Mouse (Mus musculus) forebrain, embryonic 15.5 days (tissue): Measurements from ENCODE around the gene E2f1. TPM values are rescaled to one million over a fixed set of nuclear protein-coding genes. Genes with fewer than 3 reads are reported as not detected.

Experiments used
- ATAC-seq: fragments of 200-750 bp; cut with Nextera tagmentation; replicated peaks from 2 replicates; pipeline ENCODE4 v1.8.0; 2017; ENCODE audit warnings: mild to moderate bottlenecking, moderate TSS enrichment, moderate library complexity
- H3K27ac ChIP-seq: fragments of 300-500 bp; sonication (generic); replicated peaks from 2 replicates; pipeline ENCODE4 v1.5.1; 2015; ENCODE audit warnings: mild to moderate bottlenecking, inconsistent platforms
- H3K27me3 ChIP-seq: fragments of 300-500 bp; sonication (generic); 2 replicates; pipeline ENCODE4 v1.6.1; 2015; ENCODE audit warnings: inconsistent platforms
- H3K36me3 ChIP-seq: fragments of 300-500 bp; sonication (generic); 2 replicates; pipeline ENCODE4 v1.6.1; 2015; ENCODE audit warnings: mild to moderate bottlenecking, inconsistent platforms
- H3K4me1 ChIP-seq: fragments of 300-500 bp; sonication (generic); 2 replicates; pipeline ENCODE4 v1.6.1; 2015; ENCODE audit warnings: inconsistent platforms
- H3K4me2 ChIP-seq: fragments of 300-500 bp; sonication (generic); replicated peaks from 2 replicates; pipeline ENCODE4 v1.6.1; 2015; ENCODE audit warnings: mild to moderate bottlenecking, inconsistent platforms
- H3K4me3 ChIP-seq: fragments of 300-500 bp; sonication (generic); 2 replicates; pipeline ENCODE4 v1.5.1; 2015; ENCODE audit warnings: mild to moderate bottlenecking, inconsistent platforms
- H3K9ac ChIP-seq: fragments of 300-500 bp; sonication (generic); replicated peaks from 2 replicates; pipeline ENCODE4 v1.6.1; 2015; ENCODE audit warnings: mild to moderate bottlenecking, inconsistent platforms
- H3K9me3 ChIP-seq: fragments of 300-500 bp; sonication (generic); 2 replicates; pipeline ENCODE4 v1.6.1; 2016; ENCODE audit warnings: inconsistent platforms
- WGBS: fragments of 180-500 bp; shearing (Covaris S2); methylation state at CpG from one replicate; pipeline ENCODE4 v1.1.7; 2015; ENCODE audit warnings: mixed read lengths; 5-methylcytosine and 5-hydroxymethylcytosine counted together
- polyA plus RNA-seq: library from polyadenylated mRNA; unstranded; fragments of >200 nt; fragmentation: Nextera tagmentation; extraction: Ambion mirVana; gene quantifications from 2 replicates; pipeline ENCODE4 v1.2.1, GENCODE M21; 2015

The E2f1 gene
- polyA plus RNA-seq, 1 experiment from 2014 or later, result 14.1 TPM

DNA sequence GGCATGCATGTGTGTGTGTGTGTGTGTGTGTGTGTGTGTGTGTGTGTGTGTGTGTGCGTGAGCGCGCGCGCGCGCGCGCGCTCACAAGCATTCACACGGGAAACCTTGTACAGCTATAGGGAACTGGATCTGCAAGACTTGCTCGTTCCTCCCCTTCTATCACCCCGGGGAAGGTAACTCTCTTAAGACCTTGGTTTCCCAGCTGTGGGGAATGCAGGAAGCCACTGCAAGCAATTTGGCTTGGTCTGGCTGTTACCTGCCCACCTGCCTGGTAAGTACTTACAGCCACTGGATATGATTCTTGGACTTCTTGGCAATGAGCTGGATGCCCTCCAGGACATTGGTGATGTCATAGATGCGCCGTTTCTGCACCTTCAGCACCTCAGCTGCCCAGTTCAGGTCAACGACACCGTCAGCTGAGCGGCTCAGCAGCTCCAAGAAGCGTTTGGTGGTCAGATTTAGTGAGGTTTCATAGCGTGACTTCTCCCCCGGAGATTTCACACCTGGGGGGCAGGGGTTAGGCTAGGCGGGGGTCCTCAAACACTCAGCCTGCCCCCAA is 6.0 kb downstream of the E2f1 start:
- Histone ChIP-seq H3K4me2 (no peak overlapping the region), H3K4me3 (no peak overlapping the region), H3K27me3 (no peaks in the 10 kb centered on the region), H3K4me1 (peaks cover 42% of the 10 kb centered on the region), H3K27ac (no peak overlapping the region), H3K9ac (no peak overlapping the region), H3K36me3 (no peaks in the 10 kb centered on the region), H3K9me3 (no peaks in the 10 kb centered on the region)
- ATAC-seq, result no peak
- WGBS, result 91% methylated on average over 22 of the region's 22 CpGs

DNA sequence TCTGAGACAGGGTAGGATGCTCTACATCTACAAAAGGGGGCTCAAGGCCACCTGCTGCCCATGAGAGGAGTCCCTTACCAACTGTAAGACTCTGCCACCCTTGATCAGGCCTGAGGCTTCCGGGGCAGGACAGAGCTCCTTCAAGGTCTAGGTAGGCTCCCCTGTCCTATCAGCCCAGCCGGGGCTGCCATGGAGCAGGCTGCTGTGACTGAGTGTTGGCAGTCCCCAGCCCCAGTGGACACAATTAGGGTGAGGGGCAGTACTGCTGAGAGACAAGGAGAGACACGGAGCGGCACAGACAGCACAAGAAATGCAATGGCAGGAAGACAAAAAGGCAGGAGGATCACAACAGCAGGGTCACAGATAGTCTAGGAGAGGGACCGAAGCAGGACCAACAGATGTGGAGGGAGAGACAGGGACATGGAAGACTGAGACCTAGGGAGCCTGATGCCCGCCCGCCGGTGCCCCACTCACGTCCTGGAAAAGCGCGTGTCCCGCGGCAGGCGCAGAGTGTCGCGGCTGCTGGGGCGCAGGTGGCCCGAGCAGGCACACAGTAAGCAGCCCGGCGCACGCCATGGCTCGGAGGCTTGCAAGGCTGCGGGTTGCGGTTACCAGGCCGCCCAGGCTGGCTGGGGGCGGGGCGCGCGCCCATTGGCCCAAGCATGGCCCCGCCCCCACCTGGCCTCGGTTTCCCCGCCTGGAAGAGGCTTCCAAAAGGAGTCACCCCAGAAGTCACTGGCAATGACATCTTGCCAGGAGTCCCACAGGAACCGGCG is 11.2 kb downstream of the E2f1 start, which contains the start of gene Necab3:
Gene Necab3 (minus strand): TSS at position 627 of the 776 bp plus-strand sequence.
- Histone ChIP-seq H3K4me2 (peak within 1 kb of the TSS; percentile 70), H3K36me3 (no peaks in the 10 kb centered on the region), H3K4me1 (peaks cover 23% of the 10 kb centered on the region), H3K4me3 (peak within 1 kb of the TSS; percentile 46), H3K27me3 (no peaks in the 10 kb centered on the region), H3K9ac (peak within 1 kb of the TSS; percentile 54), H3K9me3 (no peaks in the 10 kb centered on the region), H3K27ac (0 out of 2 replicates have a peak within 1 kb of the TSS, but pooled peaks have one; percentile 25)
- WGBS, result 6% methylated on average over 34 of the region's 34 CpGs
- peak; percentile 71 for ATAC-seq

DNA sequence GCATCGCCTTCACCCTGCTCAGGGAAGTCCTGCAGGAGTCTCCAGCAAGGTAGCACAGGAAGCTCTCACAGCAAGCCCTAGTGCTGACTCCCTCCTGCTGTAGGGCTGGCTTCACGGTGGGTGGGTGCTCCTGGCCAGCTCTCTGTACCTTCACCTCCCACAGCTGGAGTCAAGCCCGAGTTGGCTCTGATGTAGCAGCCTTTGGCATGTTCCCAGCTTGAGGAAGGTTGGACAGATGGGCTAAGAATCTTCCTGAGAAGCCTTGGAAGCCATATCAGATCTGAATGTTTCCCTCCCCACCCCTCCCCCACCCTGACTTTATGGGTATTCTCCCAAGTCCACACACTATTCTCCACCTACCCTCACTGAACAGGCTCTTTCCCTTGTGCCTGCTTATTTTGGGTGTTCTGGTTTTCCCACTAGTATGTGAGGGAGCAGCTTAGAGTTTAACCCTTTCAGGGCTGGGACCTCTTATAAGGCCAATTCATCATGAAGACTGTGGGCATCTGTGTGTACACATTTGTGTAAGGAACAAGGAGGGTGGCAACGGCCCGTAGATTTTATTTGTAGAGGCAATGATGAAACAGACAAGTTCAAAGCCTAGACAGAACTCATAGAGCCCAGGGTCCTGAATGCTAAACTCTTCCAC is 12.4 kb downstream of the E2f1 start:
- Histone ChIP-seq H3K36me3 (no peaks in the 10 kb centered on the region), H3K4me3 (peak overlapping the region; percentile 46), H3K9ac (no peak overlapping the region), H3K4me1 (peaks cover 30% of the 10 kb centered on the region), H3K4me2 (peak overlapping the region; percentile 70), H3K27me3 (no peaks in the 10 kb centered on the region), H3K9me3 (no peaks in the 10 kb centered on the region), H3K27ac (0 out of 2 replicates have a peak overlapping the region, but pooled peaks have one; percentile 43)
- WGBS, result 41% methylated on average over 5 of the region's 5 CpGs
- no peak for ATAC-seq

DNA sequence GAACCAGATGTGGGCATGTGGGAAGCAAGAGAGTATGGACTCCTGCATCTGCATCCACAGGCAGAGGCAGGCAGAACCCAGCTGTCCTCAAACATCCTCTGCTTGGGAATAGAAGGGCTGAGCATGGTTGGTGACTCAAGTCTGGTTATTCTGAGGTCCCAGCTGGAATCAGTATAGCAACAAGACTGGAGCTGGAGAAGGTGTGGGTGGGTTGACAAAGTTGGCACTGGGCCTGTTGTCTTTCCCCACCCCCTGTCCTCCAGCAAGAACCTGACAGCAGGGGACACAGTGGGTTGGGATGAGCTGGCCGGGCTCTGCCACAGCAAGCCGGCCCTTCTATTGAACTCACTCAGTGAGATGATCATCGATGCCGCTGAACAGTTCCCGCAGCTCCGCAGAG is 14.5 kb downstream of the E2f1 start:
- no peak overlapping the region for H3K9ac ChIP-seq
- ATAC-seq, result no peak
- 72% methylated on average over 6 of the region's 6 CpGs for WGBS
- peaks cover 44% of the 10 kb centered on the region for H3K4me1 ChIP-seq
- no peak overlapping the region for H3K4me2 ChIP-seq
- no peaks in the 10 kb centered on the region for H3K36me3 ChIP-seq
- no peak overlapping the region for H3K27ac ChIP-seq
- H3K27me3 ChIP-seq, result no peaks in the 10 kb centered on the region
- H3K9me3 ChIP-seq, result no peaks in the 10 kb centered on the region
- no peak overlapping the region for H3K4me3 ChIP-seq

DNA sequence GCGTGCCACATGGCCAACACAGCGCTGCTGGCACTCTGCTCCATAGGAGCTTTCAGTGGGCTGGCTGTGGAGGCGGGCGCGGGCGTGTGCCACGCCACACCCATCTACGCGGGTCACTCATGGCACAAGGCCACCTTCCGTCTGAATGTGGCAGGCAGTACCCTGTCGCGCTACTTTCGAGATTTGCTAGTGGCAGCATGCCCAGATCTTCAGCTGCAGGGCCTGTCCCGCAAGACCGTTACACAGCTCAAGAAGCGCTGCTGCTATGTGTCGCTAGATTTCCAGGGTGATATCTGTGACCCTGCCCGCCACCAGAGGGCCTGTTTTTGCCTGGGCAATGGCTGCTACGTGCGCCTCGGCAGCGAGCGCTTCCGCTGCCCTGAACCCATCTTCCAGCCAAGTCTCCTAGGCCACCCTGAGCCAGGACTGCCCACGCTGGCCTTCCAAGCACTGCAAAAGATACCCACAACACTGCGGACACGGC is 17.2 kb downstream of the E2f1 start:
- 13% methylated on average over 27 of the region's 27 CpGs for WGBS
- H3K9ac ChIP-seq, result peak overlapping the region; percentile 14
- no peak overlapping the region for H3K4me3 ChIP-seq
- peak overlapping the region; percentile 68 for H3K27ac ChIP-seq
- H3K9me3 ChIP-seq, result no peaks in the 10 kb centered on the region
- ATAC-seq, result peak; percentile 71
- H3K4me1 ChIP-seq, result peaks cover 44% of the 10 kb centered on the region
- H3K27me3 ChIP-seq, result no peaks in the 10 kb centered on the region
- no peaks in the 10 kb centered on the region for H3K36me3 ChIP-seq
- peak overlapping the region; percentile 37 for H3K4me2 ChIP-seq

DNA sequence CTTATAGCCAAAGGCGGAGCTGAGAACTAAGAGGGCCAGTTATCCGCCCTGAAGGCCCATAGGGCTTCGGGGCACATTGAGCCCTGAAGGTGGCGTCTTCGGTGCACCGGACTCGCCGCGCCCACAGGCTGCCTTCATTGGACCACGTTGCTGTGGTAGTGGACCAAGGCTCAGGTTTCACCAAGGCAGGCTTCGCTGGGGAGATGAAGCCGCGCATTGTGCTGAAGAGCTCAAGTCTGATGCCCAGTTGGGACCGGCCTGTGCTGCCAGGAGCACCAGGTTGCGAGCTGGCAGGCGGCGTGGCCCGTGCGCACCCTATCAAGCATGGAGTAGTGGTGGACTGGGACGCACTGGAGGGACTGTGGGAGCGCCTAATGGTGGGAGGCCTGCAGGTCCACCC is 17.8 kb downstream of the E2f1 start:
- peak overlapping the region; percentile 68 for H3K27ac ChIP-seq
- peak overlapping the region; percentile 37 for H3K4me2 ChIP-seq
- WGBS, result 35% methylated on average over 21 of the region's 21 CpGs
- H3K9me3 ChIP-seq, result no peaks in the 10 kb centered on the region
- no peaks in the 10 kb centered on the region for H3K36me3 ChIP-seq
- H3K4me3 ChIP-seq, result no peak overlapping the region
- no peaks in the 10 kb centered on the region for H3K27me3 ChIP-seq
- no peak; the same call in 1 of the 2 replicates for ATAC-seq
- H3K9ac ChIP-seq, result peak overlapping the region; percentile 14; the same call in 1 of the 2 replicates
- H3K4me1 ChIP-seq, result peaks cover 38% of the 10 kb centered on the region

DNA sequence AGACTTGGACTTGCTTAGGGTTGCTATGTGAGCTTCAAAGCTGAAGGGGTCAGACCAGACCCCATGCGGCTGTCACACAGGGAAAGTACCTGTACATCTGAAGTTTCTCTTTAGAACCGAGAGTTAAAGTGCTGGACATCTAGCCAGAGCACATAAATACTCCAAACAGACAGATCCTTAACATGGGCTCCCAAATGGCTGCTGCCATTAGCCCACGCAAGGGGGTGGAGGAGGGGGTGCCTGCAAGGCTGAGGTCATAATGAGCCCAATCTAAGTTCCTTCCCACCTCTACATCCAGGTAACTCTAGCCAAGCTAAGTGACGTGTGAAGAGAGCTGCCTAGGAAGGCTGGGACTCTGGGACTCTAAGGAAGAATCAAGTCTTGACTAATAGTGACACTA is 18.2 kb downstream of the E2f1 start, which contains the start of gene Actl10:
Gene Actl10 (plus strand): TSS at position 301 of the 400 bp plus-strand sequence.
- ATAC-seq, result no peak
- peak within 1 kb of the TSS; percentile 14 for H3K9ac ChIP-seq
- H3K27me3 ChIP-seq, result no peaks in the 10 kb centered on the region
- no peak within 1 kb of the TSS for H3K4me3 ChIP-seq
- H3K27ac ChIP-seq, result peak within 1 kb of the TSS; percentile 68
- no peaks in the 10 kb centered on the region for H3K36me3 ChIP-seq
- H3K9me3 ChIP-seq, result no peaks in the 10 kb centered on the region
- 84% methylated on average over 4 of the region's 4 CpGs for WGBS
- peaks cover 37% of the 10 kb centered on the region for H3K4me1 ChIP-seq
- H3K4me2 ChIP-seq, result peak within 1 kb of the TSS; percentile 37

DNA sequence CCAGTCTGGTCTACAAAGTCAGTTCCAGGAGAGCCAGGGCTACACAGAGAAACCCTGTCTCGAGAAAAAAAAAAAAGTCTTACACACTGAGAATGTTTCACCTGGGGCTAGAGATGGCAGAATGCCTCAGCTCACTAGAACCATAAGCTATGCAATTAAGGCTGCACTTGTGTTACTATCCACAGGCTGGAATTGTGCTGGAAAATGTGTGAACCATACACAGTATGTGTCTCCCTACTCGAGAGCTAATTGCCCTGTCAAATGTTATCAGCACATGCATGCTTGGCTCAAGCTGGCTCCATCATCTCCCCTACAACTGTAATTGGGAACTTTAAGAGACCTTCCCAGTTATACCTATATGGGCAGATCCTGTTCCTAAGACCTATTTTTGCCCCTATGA is 18.8 kb downstream of the E2f1 start:
- Histone ChIP-seq H3K27ac (no peak overlapping the region), H3K4me2 (no peak overlapping the region), H3K4me3 (no peak overlapping the region), H3K27me3 (no peaks in the 10 kb centered on the region), H3K4me1 (peaks cover 37% of the 10 kb centered on the region), H3K9ac (no peak overlapping the region), H3K36me3 (no peaks in the 10 kb centered on the region), H3K9me3 (no peaks in the 10 kb centered on the region)
- 55% methylated on average over 2 of the region's 2 CpGs for WGBS
- ATAC-seq, result no peak

DNA sequence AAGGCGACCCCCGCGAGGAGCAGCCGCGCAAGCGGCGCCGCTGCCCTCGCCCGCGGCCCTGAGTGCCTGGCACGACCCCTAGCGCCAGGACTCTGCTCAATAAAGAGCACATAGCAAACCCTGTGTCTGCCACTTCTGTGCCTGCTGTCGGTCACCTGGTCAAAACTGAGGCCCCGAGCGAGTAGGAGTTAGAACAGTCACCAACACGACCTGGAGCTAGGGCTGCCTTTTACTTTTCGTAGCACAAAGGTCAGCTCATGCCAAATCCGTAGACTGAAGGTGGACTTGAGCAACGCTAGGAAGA is 19.9 kb downstream of the E2f1 start:
- ATAC-seq, result no peak; the same call in 1 of the 2 replicates

DNA sequence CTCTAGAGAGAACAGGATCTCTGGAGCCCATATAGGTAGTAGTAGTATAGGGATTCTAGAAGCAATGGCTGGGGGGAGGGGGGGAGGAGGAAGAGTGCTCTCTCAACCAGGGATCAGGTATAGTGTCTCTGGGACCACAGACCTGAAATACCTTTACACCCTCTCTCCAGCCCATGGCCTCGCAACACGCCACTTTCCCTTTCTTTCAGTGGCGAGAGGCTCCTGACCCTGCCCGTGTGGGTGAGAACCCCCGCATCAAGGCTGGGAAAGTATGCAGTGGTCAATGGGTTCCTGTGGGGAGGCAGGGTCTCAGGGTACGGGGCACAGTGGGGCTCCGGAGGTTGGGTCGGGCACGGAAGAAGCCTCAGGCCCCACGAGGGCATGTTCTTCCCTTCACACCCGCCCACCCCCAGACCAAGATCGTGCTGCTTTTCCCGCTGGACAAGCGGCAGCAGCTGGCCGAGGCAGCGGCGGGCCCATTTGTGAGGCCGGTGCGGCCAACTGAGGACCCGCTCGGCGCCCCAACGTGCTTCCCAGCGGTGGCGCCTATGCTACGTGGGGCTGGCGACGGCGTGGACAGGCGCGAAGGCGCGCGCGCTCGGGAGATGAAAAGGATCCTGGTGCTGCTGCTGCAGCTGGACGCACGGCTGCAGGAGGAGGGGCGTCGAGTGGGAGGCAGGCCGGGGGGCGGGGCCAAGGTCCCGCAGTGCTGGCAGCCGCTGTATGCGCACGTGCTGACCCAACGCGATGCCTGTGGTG is 20.4 kb downstream of the E2f1 start:
- Histone ChIP-seq H3K9ac (peak overlapping the region; percentile 48), H3K36me3 (no peaks in the 10 kb centered on the region), H3K4me3 (peak overlapping the region; percentile 42), H3K4me2 (peak overlapping the region; percentile 78), H3K27me3 (no peaks in the 10 kb centered on the region), H3K4me1 (peaks cover 46% of the 10 kb centered on the region), H3K9me3 (no peaks in the 10 kb centered on the region), H3K27ac (no peak overlapping the region)
- ATAC-seq, result peak; percentile 55
- WGBS, result 3% methylated on average over 48 of the region's 48 CpGs

More for the DNA sequence above, 19.9 kb downstream of the E2f1 start:
- H3K9ac ChIP-seq, result 0 out of 2 replicates have a peak overlapping the region, but pooled peaks have one; percentile 48
- no peaks in the 10 kb centered on the region for H3K9me3 ChIP-seq
- peak overlapping the region; percentile 78 for H3K4me2 ChIP-seq
- H3K4me1 ChIP-seq, result peaks cover 40% of the 10 kb centered on the region
- no peaks in the 10 kb centered on the region for H3K36me3 ChIP-seq
- no peak overlapping the region for H3K27ac ChIP-seq
- H3K27me3 ChIP-seq, result no peaks in the 10 kb centered on the region
- 13% methylated on average over 20 of the region's 20 CpGs for WGBS
- H3K4me3 ChIP-seq, result peak overlapping the region; percentile 42

DNA sequence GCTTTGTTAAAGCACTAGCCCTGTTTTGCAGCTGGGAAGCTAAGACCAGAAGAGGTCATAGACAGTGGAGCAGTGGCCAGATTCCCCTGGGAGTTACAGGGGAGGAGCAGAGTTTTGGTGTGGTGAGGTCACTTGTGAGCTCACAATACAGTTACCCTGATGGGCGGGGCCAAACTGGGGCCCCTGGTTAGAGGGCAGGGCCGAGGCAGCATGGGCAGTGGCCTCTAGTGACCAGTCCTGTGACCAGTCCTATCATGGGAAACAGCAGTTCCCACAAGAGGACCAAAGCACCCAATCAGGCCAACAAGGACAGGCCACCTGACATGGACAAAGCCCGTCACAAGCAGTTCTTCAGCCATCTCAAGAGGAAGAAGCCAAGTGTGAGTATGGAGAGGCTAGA is 21.0 kb downstream of the E2f1 start:
- H3K4me2 ChIP-seq, result no peak overlapping the region
- H3K4me1 ChIP-seq, result peaks cover 52% of the 10 kb centered on the region
- no peaks in the 10 kb centered on the region for H3K27me3 ChIP-seq
- 51% methylated on average over 3 of the region's 3 CpGs for WGBS
- no peak overlapping the region for H3K9ac ChIP-seq
- no peak overlapping the region for H3K27ac ChIP-seq
- no peak overlapping the region for H3K4me3 ChIP-seq
- no peaks in the 10 kb centered on the region for H3K9me3 ChIP-seq
- H3K36me3 ChIP-seq, result no peaks in the 10 kb centered on the region
- no peak for ATAC-seq
